Mouse (Mus musculus) stomach, embryonic 15.5 days (tissue): ENCODE measurements around the gene Vasp. TPM values are rescaled to one million over a fixed set of nuclear protein-coding genes. Genes with fewer than 3 reads are reported as not detected.

Source experiments
- ATAC-seq: fragments of 200-750 bp; cut with Nextera tagmentation; 2 replicates; pipeline ENCODE4 v1.8.0; 2017; ENCODE audit warnings: low read depth, moderate number of reproducible peaks, moderate TSS enrichment; ENCODE audit not compliant: insufficient read depth, low FRiP score
- H3K27ac ChIP-seq: fragments of 300-500 bp; sonication (generic); 2 replicates; pipeline ENCODE4 v1.5.1; 2015; ENCODE audit warnings: mild to moderate bottlenecking, inconsistent platforms
- H3K27me3 ChIP-seq: fragments of 300-500 bp; sonication (generic); replicated peaks from 2 replicates; pipeline ENCODE4 v1.6.1; 2015; ENCODE audit warnings: inconsistent platforms
- H3K36me3 ChIP-seq: fragments of 300-500 bp; sonication (generic); 2 replicates; pipeline ENCODE4 v1.6.1; 2015; ENCODE audit warnings: inconsistent platforms
- H3K4me1 ChIP-seq: fragments of 300-500 bp; sonication (generic); 2 replicates; pipeline ENCODE4 v1.6.1; 2015; ENCODE audit warnings: inconsistent platforms
- H3K4me2 ChIP-seq: fragments of 300-500 bp; sonication (generic); 2 replicates; pipeline ENCODE4 v1.6.1; 2015; ENCODE audit warnings: mild to moderate bottlenecking, inconsistent platforms
- H3K4me3 ChIP-seq: fragments of 300-500 bp; sonication (generic); replicated peaks from 2 replicates; pipeline ENCODE4 v1.5.1; 2015; ENCODE audit warnings: inconsistent platforms
- H3K9ac ChIP-seq: fragments of 300-500 bp; sonication (generic); 2 replicates; pipeline ENCODE4 v1.6.1; 2015; ENCODE audit warnings: inconsistent platforms
- H3K9me3 ChIP-seq: fragments of 300-500 bp; sonication (generic); 2 replicates; pipeline ENCODE4 v1.6.1; 2016; ENCODE audit warnings: inconsistent platforms
- WGBS: fragments of 180-500 bp; shearing (Covaris S2); methylation state at CpG from one replicate; pipeline ENCODE4 v1.1.7; 2015; 5-methylcytosine and 5-hydroxymethylcytosine counted together
- polyA plus RNA-seq: library from polyadenylated mRNA; unstranded; fragments of >200 nt; fragmentation: Nextera tagmentation; extraction: Ambion mirVana; gene quantifications from 2 replicates; pipeline ENCODE4 v1.2.1, GENCODE M21; 2015

The Vasp gene
- polyA plus RNA-seq, 1 experiment from 2014 or later: 106 TPM

DNA sequence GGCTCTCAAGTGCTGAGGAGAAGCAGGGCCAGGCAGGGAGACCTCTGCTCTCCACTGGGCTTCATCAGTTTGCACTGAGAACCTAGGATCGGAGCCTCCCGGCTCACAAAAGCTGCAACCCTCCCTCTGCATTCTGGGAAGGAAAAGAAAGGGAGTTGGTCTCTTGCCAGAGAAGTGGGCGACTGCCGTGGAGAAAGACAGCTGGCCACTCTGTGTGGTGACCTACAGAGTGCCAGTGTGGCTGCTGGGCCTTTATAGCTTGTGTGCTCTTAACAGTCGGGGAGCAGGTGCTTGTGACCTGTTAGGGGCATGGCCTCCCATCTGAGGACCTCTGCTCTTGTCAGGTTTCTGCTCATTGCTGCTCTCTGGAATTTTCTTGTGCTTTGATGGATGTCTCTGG is 27.8 kb downstream of the Vasp start:
- 75% methylated on average over 5 of the region's 5 CpGs for WGBS
- Histone ChIP-seq H3K36me3 (peaks cover 18% of the 10 kb centered on the region; the same call in 1 of the 2 replicates), H3K4me1 (peaks cover 8% of the 10 kb centered on the region; the same call in 1 of the 2 replicates), H3K4me2 (no peak overlapping the region), H3K9me3 (no peaks in the 10 kb centered on the region), H3K4me3 (no peak overlapping the region), H3K27me3 (no peaks in the 10 kb centered on the region), H3K27ac (no peak overlapping the region), H3K9ac (no peak overlapping the region)
- no peak for ATAC-seq

- 90% methylated on average over 1 of the region's 1 CpGs for WGBS
- Histone ChIP-seq H3K36me3 (peaks cover 18% of the 10 kb centered on the region; the same call in 1 of the 2 replicates), H3K9me3 (no peaks in the 10 kb centered on the region), H3K4me1 (peaks cover 8% of the 10 kb centered on the region; the same call in 1 of the 2 replicates), H3K4me2 (no peak overlapping the region), H3K27me3 (no peaks in the 10 kb centered on the region), H3K27ac (no peak overlapping the region), H3K4me3 (no peak overlapping the region), H3K9ac (no peak overlapping the region)
- no peak for ATAC-seq
These were observed 29.6 kb downstream of the Vasp start for GRCm38 (mm10) chr7:19242005-19242404.

GRCm38 (mm10) chr7:19240905-19241463 is 30.6 kb downstream of the Vasp start:
- ATAC-seq: no peak
- H3K36me3 ChIP-seq: peaks cover 12% of the 10 kb centered on the region; the same call in 1 of the 2 replicates
- H3K9me3 ChIP-seq: no peaks in the 10 kb centered on the region
- no peak overlapping the region for H3K4me2 ChIP-seq
- H3K27ac ChIP-seq: peak overlapping the region; percentile 48; the same call in 1 of the 2 replicates
- no peak overlapping the region for H3K4me3 ChIP-seq
- no peak overlapping the region for H3K9ac ChIP-seq
- H3K4me1 ChIP-seq: peaks cover 12% of the 10 kb centered on the region; the same call in 1 of the 2 replicates
- 83% methylated on average over 8 of the region's 8 CpGs for WGBS
- no peaks in the 10 kb centered on the region for H3K27me3 ChIP-seq

DNA sequence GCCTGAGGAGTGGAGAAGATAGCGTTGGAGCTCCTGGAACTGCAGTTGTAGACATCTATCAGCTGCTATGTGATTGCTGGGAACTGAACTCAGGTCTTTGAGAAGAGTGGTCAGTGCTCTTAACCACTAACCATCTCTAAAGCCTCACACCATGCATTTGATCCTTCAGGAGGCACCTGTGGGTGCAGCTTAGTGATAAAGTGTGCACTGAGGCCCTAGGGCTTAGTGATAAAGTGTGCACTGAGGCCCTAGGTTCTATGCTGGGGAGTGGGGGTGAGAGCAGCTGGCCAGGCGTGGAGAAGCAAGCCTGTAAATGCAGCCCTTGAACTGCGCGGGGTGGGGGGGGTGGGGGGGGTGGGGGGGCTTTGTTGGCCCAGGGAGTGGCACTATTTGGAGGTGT is 31.6 kb downstream of the Vasp start:
- H3K4me1 ChIP-seq: peaks cover 12% of the 10 kb centered on the region; the same call in 1 of the 2 replicates
- peaks cover 2% of the 10 kb centered on the region; the same call in 1 of the 2 replicates for H3K36me3 ChIP-seq
- peak overlapping the region; percentile 48; the same call in 1 of the 2 replicates for H3K27ac ChIP-seq
- no peaks in the 10 kb centered on the region for H3K27me3 ChIP-seq
- no peak overlapping the region for H3K4me2 ChIP-seq
- H3K4me3 ChIP-seq: no peak overlapping the region
- H3K9me3 ChIP-seq: no peaks in the 10 kb centered on the region
- ATAC-seq: peak; percentile 76
- no peak overlapping the region for H3K9ac ChIP-seq
- 38% methylated on average over 2 of the region's 4 CpGs for WGBS

DNA sequence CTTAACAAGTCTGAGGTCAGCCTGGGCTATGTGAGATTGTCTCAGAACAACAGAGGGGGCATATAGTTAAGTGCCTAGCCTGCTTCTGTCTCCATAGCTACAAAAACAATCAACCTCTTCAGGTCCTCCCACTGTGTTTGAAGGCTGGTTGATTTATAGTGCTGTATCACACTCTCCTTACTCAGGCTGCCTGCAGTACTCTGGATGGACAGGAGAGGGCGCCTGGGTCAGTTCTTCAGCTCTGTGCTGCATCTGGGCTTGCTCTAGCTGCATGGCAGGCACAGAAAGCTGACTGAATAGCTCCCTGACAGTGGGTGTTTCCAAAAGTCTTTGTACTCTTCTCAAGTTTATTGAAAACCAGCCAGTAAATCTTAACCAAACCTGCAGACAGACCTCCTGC is 32.2 kb downstream of the Vasp start:
- WGBS: 4% methylated on average over 1 of the region's 1 CpGs

DNA sequence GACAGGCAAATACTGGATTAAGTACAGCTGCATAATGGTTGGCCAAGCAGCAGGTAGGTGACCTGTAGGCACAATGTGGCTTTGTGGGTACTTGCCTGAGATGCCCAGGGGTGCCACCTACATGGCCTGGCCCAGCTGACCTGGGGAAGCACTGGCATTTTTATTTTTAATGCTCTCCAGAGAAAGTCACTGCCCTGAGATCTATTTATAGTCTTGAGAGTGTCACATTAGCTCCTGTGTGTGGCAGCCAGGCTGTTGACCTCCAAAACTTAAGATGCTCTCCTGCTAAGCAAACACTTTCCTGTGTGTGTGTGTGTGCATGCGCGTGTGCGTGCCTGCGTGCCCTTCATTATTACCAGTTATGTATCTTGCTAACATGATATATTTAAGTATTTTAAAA is 33.3 kb downstream of the Vasp start:
- H3K4me2 ChIP-seq: no peak overlapping the region
- no peak overlapping the region for H3K4me3 ChIP-seq
- H3K9me3 ChIP-seq: no peaks in the 10 kb centered on the region
- H3K4me1 ChIP-seq: peaks cover 12% of the 10 kb centered on the region; the same call in 1 of the 2 replicates
- no peak overlapping the region for H3K27ac ChIP-seq
- H3K9ac ChIP-seq: no peak overlapping the region
- 90% methylated on average over 4 of the region's 4 CpGs for WGBS
- no peak for ATAC-seq
- no peaks in the 10 kb centered on the region for H3K27me3 ChIP-seq
- H3K36me3 ChIP-seq: no peaks in the 10 kb centered on the region

More for the DNA sequence above, 32.2 kb downstream of the Vasp start:
- H3K27ac ChIP-seq: peak overlapping the region; percentile 48; the same call in 1 of the 2 replicates
- H3K36me3 ChIP-seq: no peaks in the 10 kb centered on the region
- H3K9me3 ChIP-seq: no peaks in the 10 kb centered on the region
- no peak overlapping the region for H3K4me2 ChIP-seq
- no peaks in the 10 kb centered on the region for H3K27me3 ChIP-seq
- no peak overlapping the region for H3K4me3 ChIP-seq
- H3K4me1 ChIP-seq: peaks cover 12% of the 10 kb centered on the region; the same call in 1 of the 2 replicates
- no peak overlapping the region for H3K9ac ChIP-seq
- ATAC-seq: peak; percentile 88

- H3K36me3 ChIP-seq: no peaks in the 10 kb centered on the region
These were observed 35.2 kb downstream of the Vasp start for GRCm38 (mm10) chr7:19236411-19236810.

DNA sequence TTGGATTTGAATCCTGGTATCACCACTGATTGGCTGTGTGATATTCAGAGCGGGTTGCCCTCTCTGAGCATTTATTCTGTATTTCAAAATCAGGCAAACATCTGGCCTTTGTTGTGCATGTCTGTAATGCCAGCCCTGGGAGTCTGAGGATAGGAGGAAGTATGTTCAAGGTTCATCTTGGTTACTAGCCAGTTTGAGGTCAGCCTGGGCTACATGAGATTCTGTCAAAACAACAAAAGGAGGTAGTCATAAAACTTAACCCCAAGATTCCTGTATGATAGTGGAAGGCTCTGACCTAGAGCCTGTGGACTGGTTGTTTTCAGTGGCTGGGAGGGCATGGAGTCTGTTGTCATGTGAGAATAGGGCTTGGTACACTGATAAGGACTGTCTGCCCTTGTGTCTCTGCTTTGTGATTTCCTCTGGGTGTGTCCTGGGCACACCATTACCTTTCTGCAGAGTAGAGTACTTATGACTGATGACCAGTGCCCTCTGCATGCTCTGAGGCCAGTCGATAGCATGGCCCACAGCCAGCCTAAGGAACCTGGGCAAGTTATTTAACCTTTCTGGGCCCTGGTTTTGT is 36.4 kb downstream of the Vasp start:
- H3K4me2 ChIP-seq: no peak overlapping the region
- no peak for ATAC-seq

More at GRCm38 (mm10) chr7:19236411-19236810, 35.2 kb downstream of the Vasp start:
- no peak for ATAC-seq
- Histone ChIP-seq H3K4me3 (no peak overlapping the region), H3K27me3 (no peaks in the 10 kb centered on the region), H3K27ac (peak overlapping the region; percentile 26; the same call in 1 of the 2 replicates), H3K9me3 (no peaks in the 10 kb centered on the region), H3K4me2 (no peak overlapping the region), H3K4me1 (peaks cover 12% of the 10 kb centered on the region; the same call in 1 of the 2 replicates), H3K9ac (no peak overlapping the region)
- 61% methylated on average over 2 of the region's 2 CpGs for WGBS

DNA sequence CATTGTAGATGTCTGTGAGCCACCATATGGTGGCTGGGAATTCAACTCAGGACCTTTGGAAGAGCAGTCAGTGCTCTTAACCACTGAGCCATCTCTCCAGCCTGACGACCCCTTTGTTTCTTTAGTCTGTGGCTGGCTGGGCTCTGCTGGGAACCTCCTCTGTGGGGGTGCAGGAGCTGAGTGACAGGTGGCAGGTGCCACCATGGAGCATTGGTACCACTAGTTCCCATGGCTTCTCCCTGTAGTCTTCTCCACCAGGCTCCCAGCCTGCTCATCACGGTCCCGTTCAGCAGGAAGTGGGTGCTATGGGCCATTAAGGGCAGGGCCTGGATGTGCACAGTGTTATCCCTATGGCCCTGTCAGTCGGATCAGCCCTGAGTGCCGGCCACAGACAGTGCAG is 37.0 kb downstream of the Vasp start:
- no peaks in the 10 kb centered on the region for H3K9me3 ChIP-seq
- peaks cover 12% of the 10 kb centered on the region; the same call in 1 of the 2 replicates for H3K4me1 ChIP-seq
- no peak overlapping the region for H3K9ac ChIP-seq
- no peak overlapping the region for H3K4me2 ChIP-seq
- ATAC-seq: no peak
- no peak overlapping the region for H3K4me3 ChIP-seq
- H3K27me3 ChIP-seq: no peaks in the 10 kb centered on the region
- WGBS: 74% methylated on average over 5 of the region's 5 CpGs
- no peak overlapping the region for H3K27ac ChIP-seq
- no peaks in the 10 kb centered on the region for H3K36me3 ChIP-seq

More for the DNA sequence above, 36.4 kb downstream of the Vasp start:
- no peaks in the 10 kb centered on the region for H3K27me3 ChIP-seq
- no peak overlapping the region for H3K27ac ChIP-seq
- H3K9ac ChIP-seq: no peak overlapping the region
- no peak overlapping the region for H3K4me3 ChIP-seq
- 77% methylated on average over 2 of the region's 2 CpGs for WGBS
- H3K9me3 ChIP-seq: no peaks in the 10 kb centered on the region
- no peaks in the 10 kb centered on the region for H3K36me3 ChIP-seq
- H3K4me1 ChIP-seq: peaks cover 12% of the 10 kb centered on the region; the same call in 1 of the 2 replicates

- Histone ChIP-seq H3K27ac (no peak overlapping the region), H3K27me3 (no peaks in the 10 kb centered on the region), H3K9me3 (no peaks in the 10 kb centered on the region), H3K4me2 (no peak overlapping the region), H3K4me3 (no peak overlapping the region), H3K9ac (no peak overlapping the region), H3K4me1 (peaks cover 16% of the 10 kb centered on the region; the same call in 1 of the 2 replicates), H3K36me3 (no peaks in the 10 kb centered on the region)
- 84% methylated on average over 3 of the region's 3 CpGs for WGBS
- no peak for ATAC-seq
These were observed 39.8 kb downstream of the Vasp start for GRCm38 (mm10) chr7:19231849-19232248.

GRCm38 (mm10) chr7:19230899-19231298 is 40.7 kb downstream of the Vasp start:
- Histone ChIP-seq H3K27me3 (no peaks in the 10 kb centered on the region), H3K9ac (no peak overlapping the region), H3K27ac (no peak overlapping the region), H3K36me3 (no peaks in the 10 kb centered on the region), H3K4me1 (peaks cover 16% of the 10 kb centered on the region; the same call in 1 of the 2 replicates), H3K9me3 (no peaks in the 10 kb centered on the region), H3K4me3 (no peak overlapping the region; the same call in 1 of the 2 replicates), H3K4me2 (no peak overlapping the region)
- 95% methylated on average over 5 of the region's 5 CpGs for WGBS
- no peak for ATAC-seq

DNA sequence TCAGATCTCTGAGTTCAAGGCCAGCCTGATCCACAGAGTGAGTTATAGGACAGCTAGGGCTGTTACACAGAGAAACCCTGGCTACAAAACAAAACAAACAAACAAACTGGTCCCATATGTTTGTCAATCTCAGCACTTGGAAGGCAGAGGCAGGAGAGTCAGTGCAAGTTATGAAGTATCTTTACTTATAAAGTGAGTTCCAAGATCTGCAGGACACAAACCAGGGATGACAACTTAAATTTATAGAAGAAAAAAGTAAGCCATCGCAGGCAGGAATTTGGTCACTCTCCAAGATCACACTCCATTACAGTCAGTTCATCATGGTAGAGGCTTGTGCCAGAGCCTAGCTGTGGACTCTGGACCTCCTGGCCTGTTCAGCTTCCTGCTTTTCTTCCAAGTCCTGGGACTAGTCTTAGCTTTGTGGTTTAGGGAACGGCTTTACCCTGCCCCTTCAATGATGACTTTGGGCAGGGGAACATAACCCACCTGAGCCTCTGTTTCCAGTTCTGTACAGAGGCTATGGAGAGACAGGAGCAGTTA is 41.5 kb downstream of the Vasp start:
- Histone ChIP-seq H3K4me3 (no peak overlapping the region), H3K4me1 (peaks cover 16% of the 10 kb centered on the region; the same call in 1 of the 2 replicates), H3K9me3 (no peaks in the 10 kb centered on the region), H3K9ac (no peak overlapping the region), H3K36me3 (no peaks in the 10 kb centered on the region), H3K4me2 (no peak overlapping the region), H3K27me3 (no peaks in the 10 kb centered on the region), H3K27ac (no peak overlapping the region)
- WGBS: 93% methylated on average over 2 of the region's 2 CpGs
- ATAC-seq: no peak
